Mouse (Mus musculus): ENCODE results near the gene Cldnd1. TPM values are rescaled to one million over a fixed set of nuclear protein-coding genes. Genes with fewer than 3 reads are reported as not detected.

Cldnd1 gene
- polyA plus RNA-seq, 1 experiment = 112 TPM

- no peaks in the 10 kb centered on the region for H3K4me1 ChIP-seq (ENCODE audit: control insufficient read depth, insufficient read depth, low read length)
- no peak overlapping the region for H3K27ac ChIP-seq (ENCODE audit: insufficient read depth, low read length)
- TF ChIP-seq CTCF (IDR thresholded peaks at IDR 0.05; ENCODE audit: borderline replicate concordance, insufficient read depth, low read length) (no peak), POLR2A (IDR thresholded peaks at IDR 0.05; ENCODE audit: low read depth, low read length) (no peak)
- no peak overlapping the region for H3K4me3 ChIP-seq (ENCODE audit: insufficient read depth, low read length)
These were observed 37.4 kb upstream of the Cldnd1 start for GRCm38 (mm10) chr16:58690322-58690732.

GRCm38 (mm10) chr16:58694091-58694490, 33.6 kb upstream of the Cldnd1 start:
- TF ChIP-seq CTCF (IDR thresholded peaks at IDR 0.05; ENCODE audit: borderline replicate concordance, insufficient read depth, low read length) (no peak), POLR2A (IDR thresholded peaks at IDR 0.05; ENCODE audit: low read depth, low read length) (no peak)
- no peak overlapping the region for H3K4me3 ChIP-seq (ENCODE audit: insufficient read depth, low read length)
- H3K4me1 ChIP-seq (ENCODE audit: control insufficient read depth, insufficient read depth, low read length) = no peaks in the 10 kb centered on the region
- H3K27ac ChIP-seq (ENCODE audit: insufficient read depth, low read length) = no peak overlapping the region

GRCm38 (mm10) chr16:58696796-58697195, 30.9 kb upstream of the Cldnd1 start:
- Histone ChIP-seq H3K4me3 (ENCODE audit: insufficient read depth, low read length) (no peak overlapping the region), H3K4me1 (ENCODE audit: control insufficient read depth, insufficient read depth, low read length) (peaks cover 2% of the 10 kb centered on the region; the same call in 1 of the 2 replicates), H3K27ac (ENCODE audit: insufficient read depth, low read length) (no peak overlapping the region)
- TF ChIP-seq POLR2A (IDR thresholded peaks at IDR 0.05; ENCODE audit: low read depth, low read length) = no peak
- no peak for TF ChIP-seq CTCF (IDR thresholded peaks at IDR 0.05; ENCODE audit: borderline replicate concordance, insufficient read depth, low read length)

DNA sequence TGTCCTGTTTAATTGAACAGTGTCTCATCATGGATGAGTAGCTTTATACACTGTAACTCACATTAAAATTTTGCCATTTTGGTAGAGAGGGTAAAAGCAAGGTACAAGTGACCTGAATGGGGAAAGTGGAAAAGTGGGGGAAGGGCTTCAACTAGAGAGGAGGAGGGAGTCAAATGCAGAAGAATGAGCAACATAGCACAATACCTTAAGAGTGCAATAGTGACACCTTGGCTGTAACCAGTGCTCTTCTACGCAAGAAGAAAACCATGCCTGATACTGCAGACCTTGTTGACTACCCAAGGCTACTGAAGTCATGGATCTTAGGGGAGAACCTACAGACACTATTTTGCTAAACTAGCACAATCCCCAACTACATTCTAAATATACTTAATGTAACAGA, 30.4 kb upstream of the Cldnd1 start:
- TF ChIP-seq POLR2A (IDR thresholded peaks at IDR 0.05; ENCODE audit: low read depth, low read length) (no peak), CTCF (IDR thresholded peaks at IDR 0.05; ENCODE audit: borderline replicate concordance, insufficient read depth, low read length) (no peak)
- no peak overlapping the region for H3K4me3 ChIP-seq (ENCODE audit: insufficient read depth, low read length)
- no peak overlapping the region for H3K27ac ChIP-seq (ENCODE audit: insufficient read depth, low read length)
- peaks cover 5% of the 10 kb centered on the region for H3K4me1 ChIP-seq (ENCODE audit: control insufficient read depth, insufficient read depth, low read length)

- Histone ChIP-seq H3K27ac (ENCODE audit: insufficient read depth, low read length) (no peak overlapping the region), H3K4me3 (ENCODE audit: insufficient read depth, low read length) (no peak overlapping the region), H3K4me1 (ENCODE audit: control insufficient read depth, insufficient read depth, low read length) (peaks cover 11% of the 10 kb centered on the region)
- TF ChIP-seq CTCF (IDR thresholded peaks at IDR 0.05; ENCODE audit: borderline replicate concordance, insufficient read depth, low read length) (no peak), POLR2A (IDR thresholded peaks at IDR 0.05; ENCODE audit: low read depth, low read length) (no peak)
These were observed 27.5 kb upstream of the Cldnd1 start for GRCm38 (mm10) chr16:58700174-58700573.

- no peak overlapping the region for H3K4me3 ChIP-seq (ENCODE audit: insufficient read depth, low read length)
- peaks cover 11% of the 10 kb centered on the region for H3K4me1 ChIP-seq (ENCODE audit: control insufficient read depth, insufficient read depth, low read length)
- H3K27ac ChIP-seq (ENCODE audit: insufficient read depth, low read length) = no peak overlapping the region
- TF ChIP-seq POLR2A (IDR thresholded peaks at IDR 0.05; ENCODE audit: low read depth, low read length) (no peak), CTCF (IDR thresholded peaks at IDR 0.05; ENCODE audit: borderline replicate concordance, insufficient read depth, low read length) (no peak)
These were observed 26.8 kb upstream of the Cldnd1 start for GRCm38 (mm10) chr16:58700816-58701424.

- H3K4me1 ChIP-seq (ENCODE audit: control insufficient read depth, insufficient read depth, low read length) = peaks cover 11% of the 10 kb centered on the region
- H3K4me3 ChIP-seq (ENCODE audit: insufficient read depth, low read length) = no peak overlapping the region
- H3K27ac ChIP-seq (ENCODE audit: insufficient read depth, low read length) = no peak overlapping the region
- TF ChIP-seq CTCF (IDR thresholded peaks at IDR 0.05; ENCODE audit: borderline replicate concordance, insufficient read depth, low read length) (no peak), POLR2A (IDR thresholded peaks at IDR 0.05; ENCODE audit: low read depth, low read length) (no peak)
These were observed 25.9 kb upstream of the Cldnd1 start for GRCm38 (mm10) chr16:58701779-58702178.

DNA sequence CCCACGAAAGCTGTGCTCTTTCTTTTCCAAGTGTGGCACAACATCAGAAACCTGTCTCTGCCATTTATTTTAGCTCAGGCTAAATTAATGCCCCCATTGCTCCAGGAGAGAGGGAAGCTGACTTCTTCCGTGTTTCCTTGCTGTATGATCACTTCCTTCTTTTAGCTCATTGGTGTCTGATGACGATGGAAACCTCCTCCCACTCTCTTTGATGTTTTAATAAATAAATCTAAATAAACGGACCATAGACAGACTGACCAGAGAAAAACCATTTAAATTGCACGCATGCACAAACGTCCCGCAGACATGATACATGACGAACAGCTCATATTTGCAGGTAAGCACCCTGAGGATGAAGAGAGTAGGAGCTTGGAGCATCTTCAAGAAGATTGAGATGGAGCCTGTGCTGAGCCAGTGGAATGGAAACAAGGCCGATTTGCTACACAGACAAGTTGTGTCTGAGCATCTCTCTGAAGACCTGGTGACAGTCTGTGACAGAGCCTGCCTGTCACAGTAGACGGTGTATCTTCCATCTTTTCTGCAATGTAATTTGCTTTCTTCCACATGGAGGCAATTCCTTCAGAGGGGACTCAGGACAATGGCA, 25.3 kb upstream of the Cldnd1 start:
- TF ChIP-seq POLR2A (IDR thresholded peaks at IDR 0.05; ENCODE audit: low read depth, low read length) (no peak), CTCF (IDR thresholded peaks at IDR 0.05; ENCODE audit: borderline replicate concordance, insufficient read depth, low read length) (no peak)
- H3K4me1 ChIP-seq (ENCODE audit: control insufficient read depth, insufficient read depth, low read length) = peaks cover 11% of the 10 kb centered on the region
- no peak overlapping the region for H3K27ac ChIP-seq (ENCODE audit: insufficient read depth, low read length)
- H3K4me3 ChIP-seq (ENCODE audit: insufficient read depth, low read length) = no peak overlapping the region

DNA sequence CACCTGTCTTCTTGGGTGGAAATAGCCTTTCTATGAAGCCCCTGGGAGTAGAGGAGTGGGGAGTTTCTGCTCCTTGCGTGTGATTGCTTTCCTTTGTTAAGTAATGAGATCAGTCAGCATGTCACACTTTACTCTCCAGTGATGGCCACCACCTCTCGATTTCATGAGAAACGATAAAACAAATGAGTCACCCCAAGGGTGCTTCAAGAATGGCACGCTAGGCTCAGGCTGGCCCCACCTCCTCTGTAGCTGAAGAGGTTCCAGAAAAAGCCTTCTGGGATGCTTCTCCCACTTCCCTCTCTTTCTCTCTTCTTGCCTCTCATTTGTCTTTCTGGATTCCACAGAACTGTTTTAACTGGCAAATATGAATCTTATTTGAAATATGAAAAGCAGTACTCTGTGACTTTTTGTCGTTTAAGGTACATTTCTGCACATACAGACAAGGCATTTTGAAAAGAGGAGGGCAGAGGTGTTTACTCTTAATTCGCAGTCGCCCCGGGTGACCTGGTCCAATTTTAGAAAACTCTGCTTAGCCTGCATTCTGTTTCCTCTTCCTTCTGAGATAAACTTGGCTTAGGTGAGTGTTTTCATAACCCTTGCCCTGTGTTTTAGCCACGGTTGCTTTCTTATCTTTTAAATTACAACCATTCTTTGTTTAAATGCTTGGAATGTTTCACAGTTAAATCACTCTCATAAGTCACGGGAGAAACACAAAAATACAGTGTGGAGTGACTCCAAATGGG, 24.2 kb upstream of the Cldnd1 start:
- Histone ChIP-seq H3K4me1 (ENCODE audit: control insufficient read depth, insufficient read depth, low read length) (peaks cover 11% of the 10 kb centered on the region), H3K27ac (ENCODE audit: insufficient read depth, low read length) (peak overlapping the region; percentile 73), H3K4me3 (ENCODE audit: insufficient read depth, low read length) (no peak overlapping the region)
- TF ChIP-seq CTCF (IDR thresholded peaks at IDR 0.05; ENCODE audit: borderline replicate concordance, insufficient read depth, low read length) (no peak), POLR2A (IDR thresholded peaks at IDR 0.05; ENCODE audit: low read depth, low read length) (no peak)

- no peak for TF ChIP-seq CTCF (IDR thresholded peaks at IDR 0.05; ENCODE audit: borderline replicate concordance, insufficient read depth, low read length)
- no peak for TF ChIP-seq POLR2A (IDR thresholded peaks at IDR 0.05; ENCODE audit: low read depth, low read length)
- Histone ChIP-seq H3K27ac (ENCODE audit: insufficient read depth, low read length) (no peak overlapping the region), H3K4me3 (ENCODE audit: insufficient read depth, low read length) (no peak overlapping the region), H3K4me1 (ENCODE audit: control insufficient read depth, insufficient read depth, low read length) (peaks cover 11% of the 10 kb centered on the region)
These were observed 22.7 kb upstream of the Cldnd1 start for GRCm38 (mm10) chr16:58704999-58705398.
